Mouse (Mus musculus) testis, adult 2 months (tissue): ENCODE data around the gene Phf12.

Experiments
- CTCF ChIP-seq: fragments of 200-500 bp; IDR thresholded peaks from 2 replicates; pipeline ENCODE4 v1.5.1; 2012; ENCODE audit warnings: low read depth, mild to moderate bottlenecking, inconsistent platforms, low read length, moderate library complexity; ENCODE audit not compliant: control insufficient read depth, insufficient read depth, insufficient replicate concordance
- POLR2A ChIP-seq: fragments of 200-500 bp; IDR thresholded peaks from 2 replicates; pipeline ENCODE4 v1.6.1; 2012; ENCODE audit warnings: low read depth, mild to moderate bottlenecking, inconsistent platforms, low read length, moderate library complexity; ENCODE audit not compliant: control insufficient read depth

DNA sequence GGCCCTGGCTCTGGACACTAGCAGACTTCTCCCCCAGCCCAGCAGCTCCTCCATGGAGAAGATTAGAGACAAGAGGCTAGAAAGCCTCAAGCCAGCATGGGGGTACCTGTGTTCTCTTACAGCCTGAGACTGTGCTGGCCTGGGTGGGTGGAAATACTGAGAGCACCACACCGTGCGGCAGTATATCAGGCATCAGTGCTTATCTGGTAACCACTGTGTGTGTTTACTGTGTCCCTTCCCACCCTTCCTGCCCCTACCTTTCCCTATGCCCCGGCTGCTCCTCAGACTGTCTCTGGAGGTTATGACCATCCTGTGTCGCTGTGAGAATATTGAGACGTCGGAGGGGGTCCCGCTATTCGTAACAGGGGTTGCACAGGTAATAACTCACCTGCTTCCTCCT lies 70.5 kb downstream of the Phf12 start:
- no peak for TF ChIP-seq CTCF
- TF ChIP-seq POLR2A = no peak
